Mouse (Mus musculus) CH12.LX (cell line): ENCODE results near the gene Nol6. TPM values are rescaled to one million over a fixed set of nuclear protein-coding genes. Genes with fewer than 3 reads are reported as not detected.

Source experiments
- DNase-seq: peaks from one replicate; pipeline ENCODE4 v3.0.0-alpha.2; 2013; ENCODE audit errors: extremely low read depth
- H3K27ac ChIP-seq: 2 replicates; pipeline ENCODE4 v1.5.1; 2012; ENCODE audit warnings: low read depth, mild to moderate bottlenecking, control low read depth, moderate library complexity; ENCODE audit not compliant: insufficient read depth
- H3K27me3 ChIP-seq: replicated peaks from 2 replicates; pipeline ENCODE3; 2012; ENCODE audit warnings: inconsistent platforms
- H3K36me3 ChIP-seq, 2 experiments: replicated peaks in 1 of 2; 2 replicates each; pipeline versions ENCODE3 to v1.6.1; 2012; ENCODE audit warnings: inconsistent platforms in 1 of 2, low read length in 1 of 2, mild to moderate bottlenecking in 1 of 2, mixed read lengths in 1 of 2, moderate library complexity in 1 of 2; ENCODE audit not compliant: control insufficient read depth in 1 of 2, insufficient read depth in 1 of 2
- H3K4me1 ChIP-seq, 2 experiments: 2 replicates each; pipeline ENCODE4 v1.6.1; 2012; ENCODE audit warnings: inconsistent platforms in 1 of 2, moderate library complexity in 1 of 2; ENCODE audit not compliant: insufficient read depth in 2 of 2, control insufficient read depth in 1 of 2
- H3K4me2 ChIP-seq: 2 replicates; pipeline ENCODE4 v1.6.1; 2012; ENCODE audit warnings: low read depth, mild to moderate bottlenecking, control low read depth; ENCODE audit not compliant: poor library complexity, insufficient read depth, severe bottlenecking
- H3K4me3 ChIP-seq, 3 experiments: fragments of 150-350 bp in 1 of 3; sonication (generic) in 1 of 3; replicated peaks in 1 of 3; 2 replicates each; pipeline versions ENCODE3 to v1.5.1; 2011 to 2012; ENCODE audit warnings: low read depth in 2 of 3, low read length in 2 of 3, mild to moderate bottlenecking in 2 of 3, moderate library complexity in 2 of 3, control low read depth in 1 of 3, improper control_type of control experiment in 1 of 3, inconsistent platforms in 1 of 3, mixed read lengths in 1 of 3; ENCODE audit not compliant: poor library complexity in 1 of 3
- H3K79me2 ChIP-seq: replicated peaks from 2 replicates; pipeline ENCODE4 v1.6.1; 2012; ENCODE audit warnings: mild to moderate bottlenecking, moderate library complexity; ENCODE audit not compliant: control insufficient read depth, poor library complexity, insufficient read depth, severe bottlenecking; ENCODE audit errors: extremely low read depth
- H3K9ac ChIP-seq: 2 replicates; pipeline ENCODE4 v1.6.1; 2012; ENCODE audit warnings: low read depth, mild to moderate bottlenecking, control low read depth, moderate library complexity; ENCODE audit not compliant: insufficient read depth
- H3K9me3 ChIP-seq: replicated peaks from 2 replicates; pipeline ENCODE3; 2012; ENCODE audit warnings: low read length, inconsistent platforms, mixed read lengths
- CHD1 ChIP-seq: IDR thresholded peaks from 2 replicates; pipeline ENCODE4 v1.6.1; 2012; ENCODE audit warnings: low read depth, low read length, improper control_type of control experiment, inconsistent platforms
- CHD2 ChIP-seq: IDR thresholded peaks from 2 replicates; pipeline ENCODE4 v1.6.1; 2011; ENCODE audit warnings: low read length, improper control_type of control experiment
- ELF1 ChIP-seq: IDR thresholded peaks from 2 replicates; pipeline ENCODE4 v1.6.1; 2014; ENCODE audit warnings: low read depth, mild to moderate bottlenecking, inconsistent platforms, low read length, improper control_type of control experiment
- IRF4 ChIP-seq: IDR thresholded peaks from 2 replicates; pipeline ENCODE4 v1.6.1; 2014; ENCODE audit warnings: low read depth, mild to moderate bottlenecking, inconsistent platforms, low read length, improper control_type of control experiment
- JUN ChIP-seq: IDR thresholded peaks from 2 replicates; pipeline ENCODE4 v1.6.1; 2011; ENCODE audit warnings: low read depth, mild to moderate bottlenecking, low read length, improper control_type of control experiment, moderate library complexity; ENCODE audit not compliant: insufficient read depth
- KAT2A ChIP-seq: IDR thresholded peaks from 2 replicates; pipeline ENCODE4 v1.6.1; 2012; ENCODE audit warnings: low read length, improper control_type of control experiment, inconsistent platforms; ENCODE audit not compliant: insufficient replicate concordance
- MAFK ChIP-seq: IDR thresholded peaks from 2 replicates; pipeline ENCODE4 v1.6.1; 2011; ENCODE audit warnings: low read length, improper control_type of control experiment; ENCODE audit not compliant: insufficient replicate concordance
- MAZ ChIP-seq: IDR thresholded peaks from 2 replicates; pipeline ENCODE4 v1.6.1; 2012; ENCODE audit warnings: low read depth, mild to moderate bottlenecking, inconsistent platforms, low read length, improper control_type of control experiment, moderate library complexity
- NELFE ChIP-seq: IDR thresholded peaks from 2 replicates; pipeline ENCODE4 v1.6.1; 2011; ENCODE audit warnings: low read depth, low read length, improper control_type of control experiment
- PAX5 ChIP-seq: IDR thresholded peaks from 2 replicates; pipeline ENCODE4 v1.6.1; 2012; ENCODE audit warnings: low read length, inconsistent platforms, mixed read lengths
- RCOR1 ChIP-seq: conservative IDR thresholded peaks from 2 replicates; pipeline ENCODE4 v1.6.1; 2012; ENCODE audit warnings: low read depth, mild to moderate bottlenecking, inconsistent platforms, low read length, improper control_type of control experiment
- TBP ChIP-seq: conservative IDR thresholded peaks from 2 replicates; pipeline ENCODE4 v1.6.1; 2011; ENCODE audit warnings: low read depth, low read length, improper control_type of control experiment
- TCF12 ChIP-seq: IDR thresholded peaks from 2 replicates; pipeline ENCODE4 v1.6.1; 2014; ENCODE audit warnings: low read depth, mild to moderate bottlenecking, inconsistent platforms, low read length, improper control_type of control experiment
- USF1 ChIP-seq: IDR thresholded peaks from 2 replicates; pipeline ENCODE4 v1.6.1; 2014; ENCODE audit warnings: low read depth, mild to moderate bottlenecking, inconsistent platforms, low read length, improper control_type of control experiment
- ZMIZ1 ChIP-seq: IDR thresholded peaks from 2 replicates; pipeline ENCODE4 v1.6.1; 2012; ENCODE audit warnings: low read depth, mild to moderate bottlenecking, inconsistent platforms, low read length, improper control_type of control experiment
- dilution Hi-C: fragments of 300-500 bp; cut with MboI; formaldehyde crosslinking; loops from 2 replicates; pipeline ENCODE4 v1.14.3; 2020; ENCODE audit warnings: low sequenced_read_pairs; ENCODE audit not compliant: extremely low pct_unique_long_range_greater_than_20kb, extremely low pct_ligation_motif_present
- in situ Hi-C: fragments of 300-500 bp; cut with MboI; formaldehyde crosslinking; loops from 3 replicates; pipeline ENCODE4 v1.14.3; 2019; ENCODE audit warnings: low sequenced_read_pairs, low pct_ligation_motif_present, low pct_unique_long_range_greater_than_20kb, mixed read lengths
- polyA plus RNA-seq: library from polyadenylated mRNA; unstranded; fragments of >175 nt; gene quantifications from 2 replicates; pipeline ENCODE4 v1.2.1, GENCODE M21; 2012; ENCODE audit warnings: low read depth; ENCODE audit not compliant: insufficient read length
- total RNA-seq, 2 experiments: library from RNA; depleted of rRNA; stranded (reverse); fragments of 300-350 nt in 1 of 2; fragments of >200 nt in 1 of 2; gene quantifications; 2 replicates each; pipeline ENCODE4 v1.2.3; 2012 to 2014

Gene Nol6
- total and polyA plus RNA-seq, 3 experiments, result 22.0 to 81.5 (median 30.0) TPM

- Histone ChIP-seq H3K27ac (no peak overlapping the region), H3K36me3 (no peaks in the 10 kb centered on the region), H3K9me3 (no peaks in the 10 kb centered on the region), H3K4me2 (no peak overlapping the region), H3K4me1 (no peaks in the 10 kb centered on the region), H3K9ac (no peak overlapping the region), H3K79me2 (no peaks in the 10 kb centered on the region), H3K4me3 (no peak overlapping the region), H3K27me3 (peaks cover 19% of the 10 kb centered on the region)
- dilution Hi-C loops, result no loop called here
- TF ChIP-seq USF1 (no peak), CHD2 (no peak), JUN (no peak), MAFK (no peak), TCF12 (no peak), MAZ (no peak)
- DNase-seq, result no peak
- in situ Hi-C loops, result no loop called here
These were observed 51.0 kb downstream of the Nol6 start for GRCm38 (mm10) chr4:41073008-41073817.

GRCm38 (mm10) chr4:41071500-41072429 lies 52.5 kb downstream of the Nol6 start:
- Histone ChIP-seq H3K4me2 (no peak overlapping the region), H3K27me3 (peaks cover 8% of the 10 kb centered on the region), H3K79me2 (no peaks in the 10 kb centered on the region), H3K27ac (no peak overlapping the region), H3K4me3 (no peak overlapping the region), H3K9me3 (no peaks in the 10 kb centered on the region), H3K4me1 (no peaks in the 10 kb centered on the region), H3K36me3 (no peaks in the 10 kb centered on the region), H3K9ac (no peak overlapping the region)
- no peak for TF ChIP-seq CHD2
- TF ChIP-seq MAFK, result peak; percentile 80
- no peak for DNase-seq
- in situ Hi-C loops (no loop called here), dilution Hi-C loops (no loop called here)

DNA sequence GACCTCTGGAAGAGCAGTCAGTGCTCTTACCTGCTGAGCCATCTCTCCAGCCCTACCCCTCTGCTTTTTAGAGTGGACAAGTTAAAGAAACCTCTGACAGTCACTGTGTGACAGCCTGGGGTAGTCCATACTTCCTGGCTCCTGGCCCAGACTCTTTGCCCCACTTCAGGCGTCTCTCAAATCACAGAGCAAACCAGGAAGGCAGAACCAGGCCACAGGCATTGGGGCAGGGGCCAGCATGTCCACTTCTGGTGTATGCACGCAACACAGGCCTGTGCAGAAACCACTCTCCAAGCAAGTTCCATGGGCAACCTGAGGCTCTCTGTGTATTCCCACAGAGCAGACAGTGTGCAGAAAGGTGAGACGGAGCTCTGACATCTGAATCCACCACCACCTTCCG lies 59.1 kb downstream of the Nol6 start:
- Histone ChIP-seq H3K9ac (no peak overlapping the region), H3K4me1 (no peaks in the 10 kb centered on the region; a peak in 1 of 4 replicates), H3K79me2 (no peaks in the 10 kb centered on the region), H3K4me2 (no peak overlapping the region), H3K36me3 (no peaks in the 10 kb centered on the region), H3K27ac (no peak overlapping the region), H3K9me3 (no peaks in the 10 kb centered on the region), H3K4me3 (no peak overlapping the region), H3K27me3 (peaks cover 22% of the 10 kb centered on the region)
- dilution Hi-C loops, result no loop called here
- TF ChIP-seq ELF1 (no peak), CHD1 (no peak), KAT2A (no peak), RCOR1 (no peak), TBP (no peak), ZMIZ1 (no peak), USF1 (no peak), PAX5 (no peak), IRF4 (no peak), NELFE (no peak)
- in situ Hi-C loops, result no loop called here
- DNase-seq, result no peak
